Mouse (Mus musculus) erythroblast, embryonic 14.5 days (primary cell): ENCODE data around the gene Fuom.

Experiments used
- GATA1 ChIP-seq: IDR thresholded peaks from 2 replicates; pipeline ENCODE4 v1.6.1; 2012; ENCODE audit warnings: low read length, inconsistent platforms, mixed read lengths
- TAL1 ChIP-seq: IDR thresholded peaks from 3 replicates; pipeline ENCODE4 v1.6.1; 2012; ENCODE audit warnings: low read length, inconsistent platforms, mixed read lengths

- TF ChIP-seq GATA1 = no peak
- TF ChIP-seq TAL1 = no peak
Observed at GRCm38 (mm10) chr7:140095556-140095955, 6.7 kb downstream of the Fuom start.
